ENCODE assay signal across 8 mouse cellular contexts in genomic region chr12:79966621-79967490, GRCm38 (mm10).
A peak's percentile ranks its signal among the peaks of the same experiment; 100 is the strongest.
DNase-seq lines count a peak whose midpoint lies in the region; ATAC-seq and TF ChIP-seq lines count a peak whose summit lies in the region.

No protein-coding gene starts in this region.

- no peak for TF ChIP-seq CTCF in lung, embryonic 14.5 days (IDR thresholded peaks at IDR 0.05; ENCODE audit: low read depth)

- H3K4me1 ChIP-seq in lung, embryonic 14.5 days (ENCODE audit: insufficient read depth): peaks cover 62% of the 10 kb centered on the region
- H3K4me1 ChIP-seq in embryonic facial prominence, embryonic 10.5 days: peaks cover 77% of the 10 kb centered on the region
- peaks cover 72% of the 10 kb centered on the region for H3K4me1 ChIP-seq in limb, embryonic 13.5 days

- no peak for ATAC-seq in lung, embryonic 14.5 days (ENCODE audit: insufficient read depth)
- ATAC-seq in limb, embryonic 13.5 days (ENCODE audit: low FRiP score, low read depth): no peak

- H3K4me3 ChIP-seq in lung, embryonic 14.5 days (ENCODE audit: low read depth, low read length): no peak overlapping the region
- H3K4me3 ChIP-seq in embryonic facial prominence, embryonic 10.5 days: no peak overlapping the region
- no peak overlapping the region for H3K4me3 ChIP-seq in limb, embryonic 13.5 days

- H3K9ac ChIP-seq in lung, embryonic 14.5 days: 0 out of 2 replicates have a peak overlapping the region, but pooled peaks have one; percentile 8
- no peak overlapping the region for H3K9ac ChIP-seq in limb, embryonic 13.5 days

- peak; percentile 52 for DNase-seq in lung, embryonic 14.5 days
- DNase-seq in lung, postnatal 10 days: no peak
- DNase-seq in embryonic facial prominence, embryonic 10.5 days (ENCODE audit: low spot score): no peak
- peak; percentile 56 for DNase-seq in heart, adult 8-10 months (ENCODE audit: low spot score)
- DNase-seq in right cerebral cortex, adult 2 months (ENCODE audit: low spot score in 2 of 2): no peak
- DNase-seq in left cerebral cortex, postnatal 4 days: no peak
- no peak for DNase-seq in kidney, postnatal 25 days

- H3K27me3 ChIP-seq in lung, embryonic 14.5 days (ENCODE audit: insufficient read depth, low read length): no peaks in the 10 kb centered on the region
- peaks cover 17% of the 10 kb centered on the region; the same call in 1 of the 2 replicates for H3K27me3 ChIP-seq in embryonic facial prominence, embryonic 10.5 days (replicated peaks; ENCODE audit: low read depth, poor library complexity, severe bottlenecking)
- H3K27me3 ChIP-seq in limb, embryonic 13.5 days: no peaks in the 10 kb centered on the region

- intact Hi-C loops in left cerebral cortex, postnatal 4 days (cut with DNase I): loop anchor here (5.0 kb wide), 1 partner anchor 355 kb away; no protein-coding TSS in a partner anchor

- no peaks in the 10 kb centered on the region for H3K9me3 ChIP-seq in lung, embryonic 14.5 days (ENCODE audit: low read depth, low read length)
- no peaks in the 10 kb centered on the region for H3K9me3 ChIP-seq in embryonic facial prominence, embryonic 10.5 days
- no peaks in the 10 kb centered on the region for H3K9me3 ChIP-seq in limb, embryonic 13.5 days

- peak overlapping the region; percentile 98 for H3K27ac ChIP-seq in lung, embryonic 14.5 days (ENCODE audit: low read depth)
- H3K27ac ChIP-seq in embryonic facial prominence, embryonic 10.5 days (replicated peaks): peak overlapping the region; percentile 88
- peak overlapping the region; percentile 89; the same call in 1 of the 2 replicates for H3K27ac ChIP-seq in limb, embryonic 13.5 days

- 35% methylated on average over 12 of the region's 12 CpGs for WGBS in lung, embryonic 14.5 days
- WGBS in embryonic facial prominence, embryonic 10.5 days: 54% methylated on average over 12 of the region's 12 CpGs
- WGBS in limb, embryonic 13.5 days: 42% methylated on average over 12 of the region's 12 CpGs

- H3K36me3 ChIP-seq in lung, embryonic 14.5 days (ENCODE audit: insufficient read depth): no peaks in the 10 kb centered on the region
- H3K36me3 ChIP-seq in embryonic facial prominence, embryonic 10.5 days (replicated peaks): no peaks in the 10 kb centered on the region
- H3K36me3 ChIP-seq in limb, embryonic 13.5 days: no peaks in the 10 kb centered on the region

- H3K4me2 ChIP-seq in lung, embryonic 14.5 days: no peak overlapping the region
- H3K4me2 ChIP-seq in limb, embryonic 13.5 days (replicated peaks): no peak overlapping the region

Comparison
In these comparisons a context has a peak if more than half of its experiments do, and no peak if none do; other contexts are left out.
1. DNase-seq: peak in lung, embryonic 14.5 days (single experiment) and heart, adult 8-10 months (single experiment); none in lung, postnatal 10 days (single experiment), embryonic facial prominence, embryonic 10.5 days (single experiment), right cerebral cortex, adult 2 months (0 of 2), left cerebral cortex, postnatal 4 days (single experiment) and kidney, postnatal 25 days (0 of 2).
2. Peak in every context shown above with its lines, with median percentiles within 50 percentile points of each other: H3K27ac ChIP-seq.